Mouse (Mus musculus): ENCODE measurements around the gene Mtcl1.

DNA sequence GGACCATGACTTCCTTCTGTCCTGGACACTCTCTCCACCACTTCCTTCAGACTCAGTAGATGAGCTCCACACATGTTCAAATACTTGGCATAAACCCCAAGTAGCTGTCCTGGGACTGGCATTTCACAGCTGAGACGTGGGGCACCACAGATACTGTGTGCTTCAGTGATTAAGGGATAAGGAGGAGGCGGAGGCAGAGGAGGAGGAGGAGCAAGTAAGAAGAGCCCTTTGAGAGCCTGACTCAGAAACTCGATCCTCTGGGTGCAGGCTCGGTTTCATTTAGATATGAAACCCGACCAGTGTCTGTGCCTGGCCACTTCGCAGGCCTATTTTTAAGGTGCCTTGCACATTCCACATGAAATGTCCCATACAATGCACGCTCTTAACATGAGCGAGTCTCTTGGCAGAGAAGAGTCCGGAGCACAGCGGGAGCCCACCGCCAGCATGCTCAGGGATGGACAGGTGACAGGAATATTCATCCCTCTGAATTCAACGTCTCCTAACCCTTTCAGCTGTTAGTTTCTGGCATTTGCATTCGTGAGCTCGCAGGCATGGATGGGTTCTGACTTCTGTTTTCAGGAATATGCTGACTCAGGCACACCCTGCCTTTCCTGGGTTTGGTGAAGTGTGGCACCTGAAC is 74.8 kb downstream of the Mtcl1 start:
- TF ChIP-seq CTCF (IDR thresholded peaks at IDR 0.05) (no peak), EP300 (IDR thresholded peaks at IDR 0.05) (peak; percentile 38; the same call in 1 of the 2 replicates)

Measured in lung, postnatal 0 days (tissue).